30 mouse cellular contexts compared by ENCODE assay signal in genomic region chr4:48362367-48362766, GRCm38 (mm10).
"Had no signal": no experiment of that assay in that cellular context is flagged by ENCODE, and none has a peak within 500 bp of the region (broad histone marks: within the 10 kb centered on the region; RNA-seq: fewer than 3 reads in every experiment).

No protein-coding gene starts in this region.

- H3K9me3 ChIP-seq: limb, embryonic 10.5 days; limb, embryonic 15.5 days; liver, embryonic 12.5 days; liver, embryonic 13.5 days; liver, embryonic 15.5 days; lung, embryonic 15.5 days; megakaryocyte, embryonic 14.5 days; midbrain, embryonic 10.5 days; midbrain, embryonic 12.5 days; midbrain, embryonic 15.5 days; neural tube, embryonic 12.5 days had no signal

- H3K36me3 ChIP-seq: limb, embryonic 10.5 days; limb, embryonic 12.5 days; limb, embryonic 13.5 days; limb, embryonic 15.5 days; liver, embryonic 12.5 days; liver, embryonic 13.5 days; liver, embryonic 15.5 days; lung, embryonic 15.5 days; midbrain, embryonic 10.5 days; midbrain, embryonic 12.5 days; midbrain, embryonic 13.5 days; midbrain, embryonic 15.5 days; neural tube, embryonic 12.5 days had no signal

- DNase-seq: left cerebral cortex, postnatal 4 days; liver; liver, embryonic 13.5 days; liver, postnatal 0 days; lung, adult 18-20 months; lung, adult 2 months; lung, embryonic 14.5 days; lung, postnatal 10 days; lung, postnatal 14 days; lung, postnatal 36 days; lung, postnatal 4 days; midbrain, embryonic 14.5 days had no signal

- H3K4me2 ChIP-seq: limb, embryonic 12.5 days; limb, embryonic 13.5 days; limb, embryonic 15.5 days; liver, embryonic 11.5 days; liver, embryonic 12.5 days; liver, embryonic 13.5 days; liver, embryonic 15.5 days; lung, embryonic 14.5 days; lung, embryonic 15.5 days; midbrain, embryonic 11.5 days; midbrain, embryonic 12.5 days; midbrain, embryonic 13.5 days; midbrain, embryonic 15.5 days; neural tube, embryonic 12.5 days had no signal

- H3K4me3 ChIP-seq: limb, embryonic 10.5 days; limb, embryonic 12.5 days; limb, embryonic 13.5 days; limb, embryonic 15.5 days; liver, embryonic 12.5 days; liver, embryonic 13.5 days; liver, embryonic 15.5 days; lung, embryonic 15.5 days; megakaryocyte, embryonic 14.5 days; midbrain, embryonic 10.5 days; midbrain, embryonic 12.5 days; midbrain, embryonic 13.5 days; midbrain, embryonic 15.5 days; myocyte; neural tube, embryonic 12.5 days had no signal

- H3K27ac ChIP-seq: limb, embryonic 10.5 days; limb, embryonic 12.5 days; limb, embryonic 13.5 days; limb, embryonic 15.5 days; liver, embryonic 12.5 days; liver, embryonic 13.5 days; liver, embryonic 14.5 days; liver, embryonic 15.5 days; lung, embryonic 15.5 days; macrophage; midbrain, embryonic 10.5 days; midbrain, embryonic 12.5 days; midbrain, embryonic 13.5 days; midbrain, embryonic 15.5 days; neural tube, embryonic 12.5 days had no signal

- H3K9ac ChIP-seq: limb, embryonic 12.5 days; limb, embryonic 13.5 days; limb, embryonic 15.5 days; liver, embryonic 12.5 days; liver, embryonic 13.5 days; liver, embryonic 14.5 days; liver, embryonic 15.5 days; liver, postnatal 0 days; lung, embryonic 14.5 days; lung, embryonic 15.5 days; midbrain, embryonic 12.5 days; midbrain, embryonic 13.5 days; midbrain, embryonic 15.5 days; neural tube, embryonic 12.5 days had no signal

- H3K27me3 ChIP-seq: limb, embryonic 12.5 days; limb, embryonic 13.5 days; limb, embryonic 15.5 days; liver, embryonic 12.5 days; liver, embryonic 13.5 days; liver, embryonic 15.5 days; lung, embryonic 15.5 days; megakaryocyte, embryonic 14.5 days; midbrain, embryonic 12.5 days; midbrain, embryonic 13.5 days; midbrain, embryonic 15.5 days; neural tube, embryonic 12.5 days had no signal

- H3K4me1 ChIP-seq: limb, embryonic 10.5 days; limb, embryonic 12.5 days; limb, embryonic 13.5 days; limb, embryonic 15.5 days; liver, embryonic 12.5 days; liver, embryonic 13.5 days; liver, embryonic 15.5 days; lung, embryonic 15.5 days; megakaryocyte, embryonic 14.5 days; midbrain, embryonic 10.5 days; midbrain, embryonic 12.5 days; midbrain, embryonic 13.5 days; midbrain, embryonic 15.5 days; neural tube, embryonic 12.5 days had no signal
